Mouse (Mus musculus): ENCODE data around the gene Zkscan1.

GRCm38 (mm10) chr5:138104976-138105375 is 20.1 kb downstream of the Zkscan1 start:
- TF ChIP-seq EP300 (IDR thresholded peaks at IDR 0.05; ENCODE audit: insufficient read depth, low read depth, low read length), result no peak
- TF ChIP-seq POLR2A (IDR thresholded peaks at IDR 0.05; ENCODE audit: insufficient read depth, low read depth, low read length), result no peak
- TF ChIP-seq CTCF (IDR thresholded peaks at IDR 0.05), result no peak

Measured in heart, adult 2 months (tissue).